Mouse (Mus musculus): ENCODE measurements around the gene Cdc34b. TPM values are rescaled to one million over a fixed set of nuclear protein-coding genes. Genes with fewer than 3 reads are reported as not detected.
"Not testable (repeated sequence)": the region's sequence is repeated elsewhere in the genome, so short reads cannot be mapped to it uniquely, and the experiment has no call there.

Cdc34b gene
- 0.23 and 0.38 TPM in 2 replicates for polyA plus RNA-seq (2016; fragmentation: Nextera tagmentation; extraction: Ambion mirVana)

DNA sequence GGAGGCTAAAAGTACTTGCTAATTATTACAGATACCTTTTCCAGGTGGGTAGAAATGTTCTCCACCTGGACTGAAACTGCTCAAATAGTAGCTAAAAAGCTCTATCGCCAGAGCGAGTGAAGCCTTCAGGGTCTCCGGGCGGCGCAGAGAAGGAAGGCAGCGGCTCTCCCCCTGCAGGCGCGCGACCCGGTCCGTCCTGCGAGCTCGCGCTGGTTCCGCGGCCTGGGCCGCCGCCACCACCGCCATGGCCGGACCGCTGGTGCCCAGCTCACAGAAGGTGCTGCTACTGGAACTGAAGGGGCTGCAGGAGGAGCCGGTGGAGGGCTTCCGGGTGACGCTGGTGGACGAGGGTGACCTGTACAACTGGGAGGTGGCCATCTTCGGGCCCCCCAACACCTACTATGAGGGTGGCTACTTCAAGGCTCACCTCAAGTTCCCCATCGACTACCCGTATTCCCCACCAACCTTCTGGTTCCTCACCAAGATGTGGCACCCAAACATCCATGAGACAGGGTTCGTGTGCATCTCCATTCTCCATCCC lies at the start of gene Cdc34b:
Gene Cdc34b, plus strand, starts transcription at position 51 of the 541 bp plus-strand sequence.
- H3K4me1 ChIP-seq: no peaks in the 10 kb centered on the region
- no peaks in the 10 kb centered on the region for H3K27me3 ChIP-seq
- H3K4me2 ChIP-seq (replicated peaks): no peak within 1 kb of the TSS
- ATAC-seq (ENCODE audit: low FRiP score): no peak
- H3K27ac ChIP-seq: no peak within 1 kb of the TSS
- WGBS: 80% methylated on average over 29 of the region's 29 CpGs
- H3K36me3 ChIP-seq: no peaks in the 10 kb centered on the region
- H3K9me3 ChIP-seq (replicated peaks): no peaks in the 10 kb centered on the region
- no peak within 1 kb of the TSS for H3K4me3 ChIP-seq
- H3K9ac ChIP-seq: no peak within 1 kb of the TSS

DNA sequence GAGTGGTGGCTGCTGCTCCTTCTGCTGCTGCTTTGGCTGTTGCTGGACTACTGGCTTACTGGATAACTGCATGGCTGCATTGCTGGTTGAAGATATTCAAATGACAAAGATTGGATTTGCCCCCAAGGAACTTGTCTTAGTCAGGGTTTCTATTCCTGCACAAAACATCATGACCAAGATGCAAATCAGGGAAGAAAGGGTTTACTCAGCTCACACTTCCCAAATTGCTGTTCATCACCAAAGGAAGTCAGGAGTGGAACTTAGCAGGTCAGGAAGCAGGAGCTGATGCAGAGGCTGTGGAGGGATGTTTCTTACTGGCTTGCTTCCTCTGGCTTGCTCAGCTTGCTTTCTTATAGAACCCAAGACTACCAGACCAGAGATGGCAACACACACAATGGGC lies 49.1 kb upstream of the Cdc34b start:
- ATAC-seq (ENCODE audit: low FRiP score); H3K27ac ChIP-seq: not testable (repeated sequence)

DNA sequence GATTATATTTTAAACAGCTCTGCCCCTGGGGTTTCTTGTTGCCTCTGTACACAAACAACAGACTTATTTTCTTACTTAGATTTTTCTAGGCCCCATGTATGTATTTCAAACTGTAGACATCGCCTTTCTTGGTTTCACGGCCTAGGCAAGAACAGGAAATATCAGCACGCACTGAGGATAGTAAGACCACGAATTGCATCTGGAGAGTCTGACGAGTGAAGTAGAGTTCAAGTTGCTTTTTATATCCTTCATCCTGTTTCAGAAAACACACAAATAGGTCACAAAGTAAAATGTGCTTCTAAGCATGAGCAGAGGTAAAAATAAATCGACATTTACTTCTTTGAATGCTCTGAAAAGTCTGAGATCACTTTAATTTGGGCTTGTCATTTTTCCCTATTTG lies 46.1 kb upstream of the Cdc34b start:
- no peak overlapping the region for H3K4me2 ChIP-seq (replicated peaks)
- H3K9ac ChIP-seq: no peak overlapping the region
- H3K4me1 ChIP-seq: peaks cover 7% of the 10 kb centered on the region; the same call in 1 of the 2 replicates
- no peaks in the 10 kb centered on the region for H3K36me3 ChIP-seq
- 80% methylated on average over 6 of the region's 6 CpGs for WGBS
- no peak overlapping the region for H3K4me3 ChIP-seq
- no peaks in the 10 kb centered on the region for H3K9me3 ChIP-seq (replicated peaks)
- H3K27me3 ChIP-seq: no peaks in the 10 kb centered on the region
- H3K27ac ChIP-seq: no peak overlapping the region
- no peak for ATAC-seq (ENCODE audit: low FRiP score)

More for the DNA sequence above, 49.1 kb upstream of the Cdc34b start:
- H3K36me3 ChIP-seq; H3K4me1 ChIP-seq; H3K4me2 ChIP-seq (replicated peaks); H3K9me3 ChIP-seq (replicated peaks); H3K9ac ChIP-seq; H3K4me3 ChIP-seq; H3K27me3 ChIP-seq: not testable (repeated sequence)

DNA sequence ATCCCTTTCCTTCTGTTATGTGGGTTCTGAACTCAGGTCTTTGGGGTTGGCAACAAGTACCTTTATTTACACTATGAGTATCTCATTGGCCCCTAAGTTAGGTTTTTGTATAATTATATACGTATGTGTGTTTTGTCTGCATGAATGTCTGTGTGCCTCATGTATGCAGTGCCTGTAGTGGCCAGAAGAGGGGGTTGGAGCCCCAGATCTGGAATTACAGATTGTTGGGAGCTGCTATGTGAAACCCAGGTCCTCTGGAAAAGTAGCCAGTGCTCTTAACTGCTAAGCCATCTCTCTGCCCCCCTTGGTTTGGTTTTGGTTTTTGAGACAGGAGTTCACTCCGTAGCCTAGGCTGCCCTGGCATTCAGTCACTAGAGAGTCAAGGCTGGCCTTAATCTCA lies 44.4 kb upstream of the Cdc34b start:
- Histone ChIP-seq H3K36me3 (no peaks in the 10 kb centered on the region), H3K4me3 (no peak overlapping the region), H3K9ac (no peak overlapping the region), H3K27me3 (no peaks in the 10 kb centered on the region), H3K4me1 (peaks cover 15% of the 10 kb centered on the region), H3K9me3 (replicated peaks) (no peaks in the 10 kb centered on the region), H3K4me2 (replicated peaks) (no peak overlapping the region), H3K27ac (no peak overlapping the region)
- no peak for ATAC-seq (ENCODE audit: low FRiP score)
- 92% methylated on average over 2 of the region's 2 CpGs for WGBS

DNA sequence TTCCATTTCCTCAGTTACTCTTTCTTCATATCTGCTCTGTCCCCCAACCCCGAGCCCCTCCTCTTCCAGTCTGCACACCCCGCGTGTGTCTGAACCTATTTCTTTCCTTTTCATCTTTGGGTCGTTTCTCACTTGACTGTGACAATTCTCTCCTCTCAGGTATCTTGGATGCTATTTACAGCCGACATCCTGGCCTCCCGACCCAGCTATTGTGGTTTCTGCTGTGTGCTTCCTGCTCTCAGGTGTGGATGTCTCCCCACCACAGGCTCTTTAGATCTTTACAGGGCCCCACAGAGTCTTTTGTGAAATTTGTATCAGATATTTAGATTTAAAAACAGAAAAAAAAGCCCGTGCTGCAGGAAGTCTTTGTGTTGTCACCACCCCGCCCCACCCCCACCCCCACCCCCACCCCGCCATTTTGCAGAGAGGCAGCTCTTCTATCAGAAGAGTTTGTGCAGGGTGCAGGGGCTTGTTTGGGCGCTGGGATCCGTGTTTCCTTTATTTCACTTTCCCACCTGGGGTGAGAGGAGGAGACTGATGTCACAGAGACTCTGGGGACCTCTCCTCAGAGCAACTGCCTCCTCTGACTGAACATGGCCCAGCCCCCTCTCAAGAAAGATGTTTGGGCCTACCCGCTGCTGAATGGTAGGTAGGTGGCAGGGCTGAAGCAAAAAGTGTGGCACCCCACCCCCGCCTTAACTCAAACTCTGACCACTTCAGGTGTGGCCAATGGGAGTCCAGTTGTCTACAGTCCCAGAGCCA lies 43.7 kb upstream of the Cdc34b start:
- no peaks in the 10 kb centered on the region for H3K27me3 ChIP-seq
- H3K4me2 ChIP-seq (replicated peaks): no peak overlapping the region
- H3K4me1 ChIP-seq: peaks cover 16% of the 10 kb centered on the region
- H3K4me3 ChIP-seq: no peak overlapping the region
- H3K9ac ChIP-seq: no peak overlapping the region
- H3K36me3 ChIP-seq: no peaks in the 10 kb centered on the region
- H3K27ac ChIP-seq: no peak overlapping the region
- H3K9me3 ChIP-seq (replicated peaks): no peaks in the 10 kb centered on the region
- no peak for ATAC-seq (ENCODE audit: low FRiP score)
- 52% methylated on average over 13 of the region's 13 CpGs for WGBS

DNA sequence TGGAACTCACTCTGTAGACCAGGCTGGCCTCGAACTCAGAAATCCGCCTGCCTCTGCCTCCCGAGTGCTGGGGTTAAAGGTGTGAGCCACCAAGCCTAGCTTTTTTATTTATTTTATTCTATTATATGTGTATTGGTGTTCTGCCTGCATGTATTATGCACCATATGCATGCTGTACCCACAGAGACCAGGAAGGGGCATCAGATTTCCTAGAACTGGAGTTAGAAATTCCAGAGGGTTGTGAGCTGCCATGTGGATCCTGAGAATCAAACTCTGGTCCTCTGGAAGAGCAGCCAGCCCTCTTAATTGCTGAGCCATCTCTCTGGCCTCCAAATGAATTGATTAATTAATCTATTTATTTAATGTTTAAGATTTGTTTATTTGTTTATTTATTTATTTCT lies 42.2 kb upstream of the Cdc34b start:
- Histone ChIP-seq H3K36me3 (no peaks in the 10 kb centered on the region), H3K27ac (no peak overlapping the region), H3K27me3 (no peaks in the 10 kb centered on the region), H3K4me1 (peaks cover 16% of the 10 kb centered on the region), H3K9ac (no peak overlapping the region), H3K4me3 (no peak overlapping the region), H3K9me3 (replicated peaks) (no peaks in the 10 kb centered on the region), H3K4me2 (replicated peaks) (no peak overlapping the region)
- ATAC-seq (ENCODE audit: low FRiP score): no peak
- 96% methylated on average over 3 of the region's 3 CpGs for WGBS

DNA sequence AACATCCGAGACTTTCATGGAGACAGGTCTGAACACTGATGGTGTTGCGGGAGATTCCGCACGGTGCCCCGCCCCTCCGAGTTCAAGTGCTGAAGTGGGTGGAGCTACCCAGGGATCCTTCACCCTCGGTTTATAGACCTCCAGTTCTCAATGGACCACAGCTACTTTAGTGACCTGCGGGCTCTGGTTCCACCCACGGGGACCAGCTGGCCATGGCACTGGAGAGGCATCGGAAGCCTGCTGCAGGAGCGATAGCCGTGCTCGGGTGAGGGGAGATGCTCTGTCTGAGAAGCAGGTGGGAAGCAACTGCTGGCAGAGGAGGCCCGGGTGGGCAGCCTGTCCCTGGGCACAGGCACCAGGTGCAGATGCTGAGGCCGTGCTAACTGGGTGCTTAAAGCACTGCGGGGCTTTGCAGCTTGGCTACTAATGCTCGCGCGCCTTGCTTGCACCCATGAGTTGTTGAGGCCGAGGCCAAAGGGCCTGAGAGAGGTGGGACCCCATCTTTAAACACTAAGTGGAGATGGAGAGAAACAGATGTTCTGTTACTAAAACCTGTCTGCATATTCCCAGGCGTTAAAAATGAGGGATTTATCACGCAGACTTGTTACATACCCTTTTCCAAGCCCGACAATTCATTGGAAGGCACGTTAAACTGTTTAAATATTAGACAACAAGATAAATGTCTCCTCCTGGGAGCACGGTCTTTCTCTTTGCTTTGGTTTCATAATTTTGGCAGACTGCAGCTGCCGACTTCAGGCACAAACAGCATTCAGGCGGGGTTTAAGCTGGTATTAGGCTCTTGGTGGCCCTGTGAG lies 40.0 kb upstream of the Cdc34b start:
- no peaks in the 10 kb centered on the region for H3K36me3 ChIP-seq
- no peaks in the 10 kb centered on the region for H3K9me3 ChIP-seq (replicated peaks)
- H3K9ac ChIP-seq: no peak overlapping the region
- no peak for ATAC-seq (ENCODE audit: low FRiP score)
- H3K27ac ChIP-seq: no peak overlapping the region
- no peak overlapping the region for H3K4me3 ChIP-seq
- H3K4me2 ChIP-seq (replicated peaks): 0 out of 2 replicates have a peak overlapping the region, but pooled peaks have one; percentile 8
- peaks cover 16% of the 10 kb centered on the region for H3K4me1 ChIP-seq
- 56% methylated on average over 27 of the region's 27 CpGs for WGBS
- no peaks in the 10 kb centered on the region for H3K27me3 ChIP-seq

DNA sequence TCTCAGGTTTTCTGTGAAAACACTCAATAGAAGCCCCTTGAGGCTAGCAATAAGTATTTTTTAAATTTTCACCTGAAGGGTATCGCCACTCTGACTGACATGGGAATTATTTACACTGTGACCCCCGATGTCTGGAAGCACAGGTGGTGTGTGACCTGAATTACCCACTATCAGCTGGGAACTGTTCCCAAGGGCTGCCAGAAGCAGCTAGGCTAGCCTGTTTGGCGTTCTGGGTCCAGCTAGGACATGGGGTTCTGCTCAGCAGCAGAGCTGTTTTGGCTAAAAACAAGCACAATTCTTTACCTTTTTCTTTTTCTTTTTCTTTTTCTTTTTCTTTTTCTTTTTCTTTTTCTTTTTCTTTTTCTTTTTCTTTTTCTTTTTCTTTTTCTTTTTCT lies 39.4 kb upstream of the Cdc34b start:
- Histone ChIP-seq H3K4me1 (peaks cover 16% of the 10 kb centered on the region), H3K4me3 (no peak overlapping the region), H3K4me2 (replicated peaks) (no peak overlapping the region), H3K36me3 (no peaks in the 10 kb centered on the region), H3K9ac (no peak overlapping the region), H3K27ac (no peak overlapping the region), H3K9me3 (replicated peaks) (no peaks in the 10 kb centered on the region), H3K27me3 (no peaks in the 10 kb centered on the region)
- WGBS: 39% methylated on average over 3 of the region's 3 CpGs
- no peak for ATAC-seq (ENCODE audit: low FRiP score)

DNA sequence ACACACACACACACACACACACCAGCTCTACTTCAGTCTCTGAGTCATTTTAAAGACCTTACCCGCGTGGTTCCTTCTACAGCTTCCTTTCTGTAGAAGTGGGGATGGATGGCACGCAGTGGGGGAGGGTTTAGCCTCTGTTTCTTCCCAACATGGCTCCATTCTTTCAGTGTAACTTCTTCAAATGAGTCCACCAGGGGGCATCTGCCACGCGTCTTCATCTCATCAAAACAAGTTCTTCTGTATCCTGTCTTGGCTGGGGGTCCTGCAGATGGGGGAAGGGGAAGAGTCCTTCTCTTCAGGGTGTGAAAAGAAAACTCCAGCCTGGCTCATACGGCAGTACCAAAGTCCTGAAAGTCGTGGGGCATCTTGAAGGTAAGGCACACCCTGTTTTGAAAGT lies 37.6 kb upstream of the Cdc34b start:
- H3K9me3 ChIP-seq (replicated peaks): no peaks in the 10 kb centered on the region
- no peak overlapping the region for H3K9ac ChIP-seq
- H3K36me3 ChIP-seq: no peaks in the 10 kb centered on the region
- H3K4me3 ChIP-seq: no peak overlapping the region
- H3K4me2 ChIP-seq (replicated peaks): no peak overlapping the region
- no peak for ATAC-seq (ENCODE audit: low FRiP score)
- peaks cover 9% of the 10 kb centered on the region for H3K4me1 ChIP-seq
- H3K27me3 ChIP-seq: no peaks in the 10 kb centered on the region
- 41% methylated on average over 7 of the region's 7 CpGs for WGBS
- no peak overlapping the region for H3K27ac ChIP-seq

DNA sequence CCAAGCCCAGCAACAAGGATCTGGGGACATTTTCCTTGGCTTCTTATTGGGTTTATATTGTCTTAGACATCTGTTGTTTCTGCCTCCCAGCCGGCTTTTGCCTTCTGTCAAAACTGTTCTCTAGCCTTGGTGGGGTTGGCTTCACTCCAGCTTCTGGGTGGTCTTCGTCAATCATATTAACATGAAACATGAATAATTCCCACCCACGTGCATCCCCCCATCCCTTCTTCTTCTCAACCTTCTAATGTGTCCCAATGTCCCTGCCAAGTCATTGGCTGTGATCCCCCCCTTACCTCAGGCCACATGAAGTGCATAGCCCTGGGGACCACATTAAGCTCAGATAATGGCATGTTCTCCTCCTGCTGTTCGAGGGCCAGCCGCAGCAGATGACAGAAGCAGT lies 37.1 kb upstream of the Cdc34b start, which contains the start of gene Gm11541:
Gene Gm11541, minus strand, starts transcription at position 28 of the 400 bp plus-strand sequence.
- H3K4me1 ChIP-seq: peaks cover 9% of the 10 kb centered on the region
- no peaks in the 10 kb centered on the region for H3K9me3 ChIP-seq (replicated peaks)
- no peak within 1 kb of the TSS for H3K9ac ChIP-seq
- no peaks in the 10 kb centered on the region for H3K27me3 ChIP-seq
- H3K27ac ChIP-seq: no peak within 1 kb of the TSS
- no peak within 1 kb of the TSS for H3K4me3 ChIP-seq
- H3K4me2 ChIP-seq (replicated peaks): no peak within 1 kb of the TSS
- ATAC-seq (ENCODE audit: low FRiP score): no peak
- 69% methylated on average over 5 of the region's 5 CpGs for WGBS
- no peaks in the 10 kb centered on the region for H3K36me3 ChIP-seq

DNA sequence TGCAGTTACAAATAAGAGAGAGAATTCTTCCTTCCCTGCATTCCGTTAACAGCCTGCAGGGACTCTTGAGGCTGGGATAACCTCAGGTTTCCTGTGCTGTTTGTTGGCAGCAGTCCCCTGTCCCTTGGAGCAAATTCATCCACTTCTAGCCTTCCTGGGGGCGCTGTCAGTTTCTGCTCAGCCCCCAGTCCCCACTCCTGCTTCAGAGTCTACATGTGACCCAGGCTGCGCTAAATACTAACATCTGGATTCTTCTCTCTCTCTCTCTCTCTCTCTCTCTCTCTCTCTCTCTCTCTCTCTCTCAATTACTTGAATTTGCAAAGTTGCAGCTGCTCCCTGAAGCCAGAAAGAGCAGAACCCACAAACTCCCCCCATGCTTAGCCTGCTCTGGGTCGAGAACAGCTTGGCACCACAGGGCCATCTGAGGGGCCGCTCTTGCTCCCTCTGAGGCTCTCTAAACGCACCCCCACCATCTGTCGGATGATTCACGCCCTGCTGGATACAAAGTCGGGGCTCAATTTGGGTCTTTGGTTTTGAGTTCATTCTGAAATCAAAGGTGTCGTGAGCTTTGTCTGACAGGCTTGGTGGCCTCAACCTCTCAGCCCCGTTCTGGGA lies 28.2 kb upstream of the Cdc34b start:
- no peak overlapping the region for H3K4me3 ChIP-seq
- H3K9me3 ChIP-seq (replicated peaks): no peaks in the 10 kb centered on the region
- no peak overlapping the region for H3K4me2 ChIP-seq (replicated peaks)
- ATAC-seq (ENCODE audit: low FRiP score): no peak
- no peak overlapping the region; the same call in 1 of the 2 replicates for H3K9ac ChIP-seq
- no peaks in the 10 kb centered on the region for H3K36me3 ChIP-seq
- WGBS: 53% methylated on average over 11 of the region's 11 CpGs
- H3K27ac ChIP-seq: no peak overlapping the region
- H3K27me3 ChIP-seq: no peaks in the 10 kb centered on the region
- peaks cover 15% of the 10 kb centered on the region for H3K4me1 ChIP-seq

DNA sequence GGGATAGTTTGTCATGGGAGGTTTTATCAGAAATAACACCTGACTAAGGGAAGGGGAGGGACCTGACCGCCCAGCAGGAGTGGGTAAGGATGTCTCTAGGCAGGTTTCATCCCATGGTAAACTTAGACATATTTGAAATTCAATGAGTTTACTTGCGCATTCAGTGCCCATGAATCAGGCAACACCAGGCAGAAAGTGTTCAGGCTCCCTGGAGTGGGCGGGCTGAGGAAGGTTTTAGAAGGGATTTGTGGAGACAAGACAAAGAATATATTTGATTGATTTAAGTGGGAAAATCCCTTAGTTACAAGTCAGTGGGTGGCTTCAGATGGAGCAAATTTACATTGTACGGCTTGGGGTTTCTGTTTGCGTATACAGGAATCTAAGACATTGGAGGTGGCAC lies 26.0 kb upstream of the Cdc34b start:
- no peaks in the 10 kb centered on the region for H3K27me3 ChIP-seq
- no peaks in the 10 kb centered on the region for H3K36me3 ChIP-seq
- ATAC-seq (ENCODE audit: low FRiP score): no peak
- peaks cover 15% of the 10 kb centered on the region for H3K4me1 ChIP-seq
- H3K4me2 ChIP-seq (replicated peaks): no peak overlapping the region
- H3K27ac ChIP-seq: no peak overlapping the region
- no peaks in the 10 kb centered on the region for H3K9me3 ChIP-seq (replicated peaks)
- no peak overlapping the region for H3K9ac ChIP-seq
- WGBS: 73% methylated on average over 5 of the region's 5 CpGs
- H3K4me3 ChIP-seq: no peak overlapping the region

All from hindbrain, embryonic 12.5 days (tissue).